Mouse (Mus musculus): ENCODE results near the gene Diras1. TPM values are rescaled to one million over a fixed set of nuclear protein-coding genes. Genes with fewer than 3 reads are reported as not detected.

The Diras1 gene
- polyA plus RNA-seq, 1 experiment, result not detected

DNA sequence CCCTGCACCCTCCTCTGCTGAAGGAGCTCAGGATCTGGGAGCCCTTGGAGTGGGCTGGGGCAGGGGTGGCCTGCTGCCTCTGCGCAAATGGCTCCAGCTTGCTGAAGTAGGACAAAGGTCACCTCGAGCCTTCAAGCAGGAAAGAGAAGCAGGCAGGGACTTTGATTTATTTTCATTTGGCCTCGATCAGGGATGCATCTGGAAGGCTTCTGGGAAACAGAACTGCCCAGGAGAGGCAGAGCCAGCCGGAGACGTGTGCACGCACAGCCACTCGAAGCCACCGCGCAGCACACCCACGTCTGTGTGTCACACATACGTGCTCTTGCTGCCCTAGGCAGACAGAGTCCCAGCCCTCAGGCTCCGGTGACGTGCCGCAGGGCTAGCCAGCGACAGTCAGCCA lies 53.9 kb downstream of the Diras1 start:
- Histone ChIP-seq H3K36me3 (ENCODE audit: control insufficient read depth) (no peaks in the 10 kb centered on the region), H3K27me3 (ENCODE audit: control insufficient read depth) (no peaks in the 10 kb centered on the region; the same call in 1 of the 2 replicates), H3K4me1 (ENCODE audit: control insufficient read depth) (no peaks in the 10 kb centered on the region), H3K4me3 (replicated peaks) (no peak overlapping the region), H3K9me3 (ENCODE audit: control insufficient read depth, low read length) (no peaks in the 10 kb centered on the region; the same call in 1 of the 2 replicates)
- TF ChIP-seq TAL1 (IDR thresholded peaks at IDR 0.05; ENCODE audit: low read length), result no peak
- TF ChIP-seq GATA1 (IDR thresholded peaks at IDR 0.05; ENCODE audit: low read length), result no peak

DNA sequence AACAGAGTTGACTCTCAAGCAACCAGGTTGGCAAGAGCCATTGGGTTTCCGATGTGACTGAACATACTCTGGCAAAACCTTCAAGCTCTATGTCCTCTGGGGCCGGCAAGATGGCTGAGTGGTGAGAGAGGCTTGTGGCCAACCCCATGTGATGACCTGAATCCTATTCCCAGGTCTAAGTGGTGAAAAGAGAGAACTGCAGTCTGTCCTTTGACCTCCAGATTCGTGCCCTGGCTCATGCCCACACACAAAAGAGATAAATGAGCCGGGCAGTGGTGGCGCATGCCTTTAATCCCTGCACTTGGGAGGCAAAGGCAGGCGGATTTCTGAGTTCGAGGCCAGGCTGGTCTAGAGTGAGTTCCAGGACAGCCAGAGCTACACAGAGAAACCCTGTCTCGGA lies 55.3 kb downstream of the Diras1 start:
- no peaks in the 10 kb centered on the region for H3K4me1 ChIP-seq (ENCODE audit: control insufficient read depth)
- no peaks in the 10 kb centered on the region for H3K36me3 ChIP-seq (ENCODE audit: control insufficient read depth)
- no peaks in the 10 kb centered on the region; the same call in 1 of the 2 replicates for H3K27me3 ChIP-seq (ENCODE audit: control insufficient read depth)
- TF ChIP-seq GATA1 (IDR thresholded peaks at IDR 0.05; ENCODE audit: low read length) (no peak), TAL1 (IDR thresholded peaks at IDR 0.05; ENCODE audit: low read length) (no peak)
- H3K9me3 ChIP-seq (ENCODE audit: control insufficient read depth, low read length), result no peaks in the 10 kb centered on the region; the same call in 1 of the 2 replicates
- no peak overlapping the region for H3K4me3 ChIP-seq (replicated peaks)

Other genes with a start within 250 kb of the Diras1 start
- 68.4 and 69.3 TPM in 2 replicates for gene Sf3a2, start 227.5 kb downstream of the Diras1 start, polyA plus RNA-seq (2012)
- 32.7 and 39.3 TPM in 2 replicates for gene Plekhj1, start 227.0 kb downstream of the Diras1 start, polyA plus RNA-seq (2012)
- gene Amh, start 220.4 kb downstream of the Diras1 start, polyA plus RNA-seq (2012), result 0.33 and 0.43 TPM in 2 replicates
- gene Jsrp1, start 212.2 kb downstream of the Diras1 start, polyA plus RNA-seq (2012), result not detected in 2 replicates
- 1,446 and 1,486 TPM in 2 replicates for gene Oaz1, start 199.0 kb downstream of the Diras1 start, polyA plus RNA-seq (2012)
- gene Lingo3, start 181.6 kb downstream of the Diras1 start, polyA plus RNA-seq (2012), result not detected in 2 replicates
- gene Lsm7, start 170.5 kb downstream of the Diras1 start, polyA plus RNA-seq (2012), result 17.4 and 20.7 TPM in 2 replicates
- 56.0 and 60.5 TPM in 2 replicates for gene Sppl2b, start 170.4 kb downstream of the Diras1 start, polyA plus RNA-seq (2012)
- gene Tmprss9, start 153.8 kb downstream of the Diras1 start, polyA plus RNA-seq (2012), result 0.02 and 0.03 TPM in 2 replicates
- 29.2 and 32.1 TPM in 2 replicates for gene Timm13, start 124.7 kb downstream of the Diras1 start, polyA plus RNA-seq (2012)
- gene Lmnb2, start 107.4 kb downstream of the Diras1 start, polyA plus RNA-seq (2012), result 1.1 and 1.3 TPM in 2 replicates
- 0.15 and 0.16 TPM in 2 replicates for gene Gadd45b, start 95.6 kb downstream of the Diras1 start, polyA plus RNA-seq (2012)
- gene Gng7, start 10.7 kb downstream of the Diras1 start, polyA plus RNA-seq (2012), result not detected in 2 replicates
- 1.5 and 1.7 TPM in 2 replicates for gene Slc39a3, start 11.8 kb upstream of the Diras1 start, polyA plus RNA-seq (2012)
- gene Sgta, start 34.5 kb upstream of the Diras1 start, polyA plus RNA-seq (2012), result 18.3 and 18.8 TPM in 2 replicates
- 5.2 and 5.3 TPM in 2 replicates for gene Thop1, start 44.4 kb upstream of the Diras1 start, polyA plus RNA-seq (2012)
- 0.05 and 0.07 TPM in 2 replicates for gene Creb3l3, start 73.2 kb upstream of the Diras1 start, polyA plus RNA-seq (2012)
- gene Map2k2, start 80.3 kb upstream of the Diras1 start, polyA plus RNA-seq (2012), result 89.1 and 93.4 TPM in 2 replicates
- 42.0 and 45.8 TPM in 2 replicates for gene Zbtb7a, start 109.6 kb upstream of the Diras1 start, polyA plus RNA-seq (2012)
- gene Pias4, start 142.3 kb upstream of the Diras1 start, polyA plus RNA-seq (2012), result 13.4 and 16.4 TPM in 2 replicates
- 124 and 177 TPM in 2 replicates for gene Eef2, start 151.0 kb upstream of the Diras1 start, polyA plus RNA-seq (2012)
- 8.1 and 8.3 TPM in 2 replicates for gene Dapk3, start 157.3 kb upstream of the Diras1 start, polyA plus RNA-seq (2012)
- not detected in 2 replicates for gene 4930442H23Rik, start 158.2 kb upstream of the Diras1 start, polyA plus RNA-seq (2012)
- not detected in 2 replicates for gene Nmrk2, start 176.4 kb upstream of the Diras1 start, polyA plus RNA-seq (2012)
- gene Atcay, start 205.2 kb upstream of the Diras1 start, polyA plus RNA-seq (2012), result not detected in 2 replicates
- not detected in 2 replicates for gene Zfr2, start 207.5 kb upstream of the Diras1 start, polyA plus RNA-seq (2012)
- 0.07 and 0.15 TPM in 2 replicates for gene Matk, start 227.3 kb upstream of the Diras1 start, polyA plus RNA-seq (2012)
- 43.8 and 44.0 TPM in 2 replicates for gene Mrpl54, start 241.3 kb upstream of the Diras1 start, polyA plus RNA-seq (2012)
- 4.6 and 5.7 TPM in 2 replicates for gene Apba3, start 241.3 kb upstream of the Diras1 start, polyA plus RNA-seq (2012)

Data from erythroblast, embryonic 14.5 days (primary cell).